8 mouse cellular contexts compared by ENCODE assay signal in the genomic region with DNA sequence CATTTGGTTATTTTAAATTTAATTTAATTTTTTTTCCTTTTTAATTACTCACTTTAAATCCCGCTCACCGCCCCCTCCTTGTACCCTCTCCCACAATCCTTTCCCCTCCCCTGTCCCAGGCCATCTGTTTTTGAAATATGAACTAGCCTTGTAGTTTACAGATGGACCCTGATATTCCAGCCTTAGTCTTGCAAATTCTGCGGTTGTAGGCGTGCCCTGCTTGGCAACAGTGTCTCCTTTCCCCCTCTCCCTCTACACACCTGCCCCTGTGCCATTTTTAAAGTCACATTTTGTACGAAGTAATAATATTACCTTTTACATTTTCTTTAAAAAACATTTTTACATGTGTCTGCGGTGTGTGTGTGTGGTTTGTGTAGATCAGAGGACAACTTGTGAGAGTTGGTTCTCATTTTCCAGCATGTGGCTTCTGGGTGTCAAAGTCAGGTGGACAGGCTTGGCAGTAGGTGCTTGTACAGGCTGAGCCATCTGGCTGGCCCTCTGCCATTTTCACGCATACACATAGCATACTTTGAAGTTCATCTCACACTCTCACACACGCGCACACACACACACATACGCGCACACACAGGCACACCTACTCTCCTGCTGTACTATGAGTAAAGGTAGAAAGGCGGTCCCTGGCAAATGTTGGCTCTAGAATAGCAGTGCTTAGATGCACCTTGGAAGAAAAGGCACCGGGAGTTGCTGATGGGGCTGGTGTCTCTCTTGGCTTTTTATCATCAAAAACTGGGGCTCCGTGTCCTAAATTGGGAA. TPM values are rescaled to one million over a fixed set of nuclear protein-coding genes. Genes with fewer than 3 reads are reported as not detected.
A peak's percentile ranks its signal among the peaks of the same experiment; 100 is the strongest.
DNase-seq lines count a peak whose midpoint lies in the region; ATAC-seq and TF ChIP-seq lines count a peak whose summit lies in the region.

No protein-coding gene starts in this region.

- peak overlapping the region; percentile 95 for H3K4me2 ChIP-seq in hindbrain, embryonic 11.5 days (replicated peaks; ENCODE audit: low read depth, low read length)
- H3K4me2 ChIP-seq in liver, postnatal 0 days (ENCODE audit: low read depth, low read length), result peak overlapping the region; percentile 66

- H3K9ac ChIP-seq in hindbrain, embryonic 11.5 days (ENCODE audit: low read depth, low read length), result peak overlapping the region; percentile 79
- H3K9ac ChIP-seq in liver, postnatal 0 days (replicated peaks), result no peak overlapping the region

- H3K27me3 ChIP-seq in hindbrain, embryonic 11.5 days (ENCODE audit: control insufficient read depth, insufficient read depth, low read length), result peaks cover 9% of the 10 kb centered on the region; the same call in 1 of the 2 replicates
- peaks cover 10% of the 10 kb centered on the region for H3K27me3 ChIP-seq in liver, postnatal 0 days (ENCODE audit: insufficient read depth, low read length)

- TF ChIP-seq EP300 in liver, postnatal 0 days (IDR thresholded peaks at IDR 0.05; ENCODE audit: low read depth), result no peak

- peaks cover 5% of the 10 kb centered on the region; the same call in 1 of the 2 replicates for H3K4me1 ChIP-seq in hindbrain, embryonic 11.5 days (replicated peaks; ENCODE audit: control insufficient read depth, insufficient read depth, low read length)
- peaks cover 10% of the 10 kb centered on the region for H3K4me1 ChIP-seq in liver, postnatal 0 days (ENCODE audit: insufficient read depth)

- no peak for TF ChIP-seq CTCF in layer of hippocampus, adult 2 months (conservative IDR thresholded peaks at IDR 0.05)
- no peak for TF ChIP-seq CTCF in liver, postnatal 0 days (IDR thresholded peaks at IDR 0.05; ENCODE audit: low read depth)

- H3K27ac ChIP-seq in layer of hippocampus, adult 2 months, result peak overlapping the region; percentile 95
- H3K27ac ChIP-seq in hindbrain, embryonic 11.5 days (ENCODE audit: low read depth, low read length), result no peak overlapping the region
- H3K27ac ChIP-seq in liver, postnatal 0 days (ENCODE audit: low read depth), result no peak overlapping the region

- H3K36me3 ChIP-seq in hindbrain, embryonic 11.5 days (ENCODE audit: control insufficient read depth, insufficient read depth, low read length), result no peaks in the 10 kb centered on the region
- peaks cover 35% of the 10 kb centered on the region for H3K36me3 ChIP-seq in liver, postnatal 0 days (replicated peaks; ENCODE audit: insufficient read depth, low read length)

- ATAC-seq in hindbrain, embryonic 11.5 days (ENCODE audit: low FRiP score), result peak; percentile 8; the same call in 1 of the 2 replicates
- ATAC-seq in liver, postnatal 0 days, result no peak
- ATAC-seq in inflammation-experienced regulatory T-cells, adult 6 months, result no peak

- DNase-seq in layer of hippocampus, adult 2 months (ENCODE audit: low spot score in 2 of 2), result peak; percentile 23 to 36
- DNase-seq in layer of hippocampus, postnatal 14 days (ENCODE audit: low spot score in 2 of 2), result no peak
- DNase-seq in cerebellum, postnatal 14 days, result peak; percentile 40 to 70
- DNase-seq in hindbrain, embryonic 11.5 days (ENCODE audit: low spot score), result no peak
- no peak for DNase-seq in liver, postnatal 0 days
- no peak for DNase-seq in T-cell, adult 2 months (ENCODE audit: low spot score)
- DNase-seq in thymus, postnatal 14 days, result no peak

- H3K4me3 ChIP-seq in layer of hippocampus, adult 2 months, result peak overlapping the region; percentile 66
- peak overlapping the region; percentile 50 for H3K4me3 ChIP-seq in hindbrain, embryonic 11.5 days (ENCODE audit: low read depth, low read length)
- H3K4me3 ChIP-seq in liver, postnatal 0 days (ENCODE audit: low read depth, low read length), result peak overlapping the region; percentile 35

- 63% methylated on average over 14 of the region's 14 CpGs for WGBS in hindbrain, embryonic 11.5 days
- WGBS in liver, postnatal 0 days (ENCODE audit: insufficient replicate concordance), result 70% methylated on average over 14 of the region's 14 CpGs

- H3K9me3 ChIP-seq in hindbrain, embryonic 11.5 days (ENCODE audit: control insufficient read depth, low read length), result no peaks in the 10 kb centered on the region
- no peaks in the 10 kb centered on the region for H3K9me3 ChIP-seq in liver, postnatal 0 days (ENCODE audit: low read length)

RNA-seq across cellular contexts. Expression of a gene that starts 7.7 kb away (rescaled TPM):
- total RNA-seq in layer of hippocampus, adult 2 months (2021), result 1 to 10 TPM; 1.4 to 2.0 TPM
- 1 to 10 TPM; 2.1 to 2.2 TPM for total RNA-seq in layer of hippocampus, postnatal 14 days (2021)
- 1.4 and 2.1 TPM in 2 replicates for polyA plus RNA-seq in hindbrain, embryonic 11.5 days (2014; fragmentation: Nextera tagmentation; extraction: Ambion mirVana)
- 6.0 TPM in 2 replicates for polyA plus RNA-seq in liver, postnatal 0 days (2015; fragmentation: Nextera tagmentation; extraction: Ambion mirVana)
- polyA plus RNA-seq in inflammation-experienced regulatory T-cells, adult 6 months (2017; shearing (Covaris generic)), result 10 to 100 TPM in 1 of 3 experiments, 1 to 10 TPM in 2; 6.2 to 12.0 (median 9.3) TPM

RNA-seq across cellular contexts. Expression of a gene that starts 18.9 kb away (rescaled TPM):
- under 1 TPM; 0.15 to 0.39 TPM for total RNA-seq in layer of hippocampus, adult 2 months (2021)
- under 1 TPM; 0.37 to 0.60 TPM for total RNA-seq in layer of hippocampus, postnatal 14 days (2021)
- 0.13 and 0.14 TPM in 2 replicates for polyA plus RNA-seq in hindbrain, embryonic 11.5 days (2014; fragmentation: Nextera tagmentation; extraction: Ambion mirVana)
- 0.07 and 0.08 TPM in 2 replicates for polyA plus RNA-seq in liver, postnatal 0 days (2015; fragmentation: Nextera tagmentation; extraction: Ambion mirVana)
- 1 to 10 TPM; 2.4 to 4.3 (median 3.8) TPM for polyA plus RNA-seq in inflammation-experienced regulatory T-cells, adult 6 months (2017; shearing (Covaris generic))

Comparison
In these comparisons a context has a peak if more than half of its experiments do, and no peak if none do; other contexts are left out.
1. DNase-seq: peak in layer of hippocampus, adult 2 months (2 of 2) and cerebellum, postnatal 14 days (2 of 2); none in layer of hippocampus, postnatal 14 days (0 of 2), hindbrain, embryonic 11.5 days (single experiment), liver, postnatal 0 days (single experiment), T-cell, adult 2 months (single experiment) and thymus, postnatal 14 days (single experiment).
2. Peak in every context shown above with its lines, with median percentiles within 50 percentile points of each other: H3K4me3 ChIP-seq.